Mouse (Mus musculus): ENCODE results near the gene Zfp12. TPM values are rescaled to one million over a fixed set of nuclear protein-coding genes. Genes with fewer than 3 reads are reported as not detected.

The Zfp12 gene
- total and polyA plus RNA-seq, 2 experiments: 4.6 to 6.4 TPM

DNA sequence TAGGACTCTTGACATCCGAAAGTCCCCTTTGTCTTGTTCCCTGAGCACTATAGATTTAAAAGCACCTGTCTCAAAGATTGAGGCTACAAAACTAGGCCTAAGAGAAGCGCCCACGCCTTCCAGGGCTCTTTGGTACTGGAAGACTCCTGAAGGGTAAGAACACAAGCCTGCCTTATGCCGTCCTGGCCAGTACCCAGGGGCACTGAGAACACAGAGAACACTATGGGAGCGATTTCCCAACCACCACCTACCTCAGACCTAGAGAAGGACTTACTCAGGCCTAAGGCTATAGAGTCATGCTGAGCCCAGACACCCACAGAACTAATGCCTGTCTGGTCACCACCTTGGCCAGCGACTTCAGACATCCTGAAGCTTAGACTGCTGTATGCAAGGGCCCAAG lies 31.8 kb downstream of the Zfp12 start:
- no peak overlapping the region for H3K27ac ChIP-seq (replicated peaks; ENCODE audit: insufficient read depth, low read depth, low read length)
- no peaks in the 10 kb centered on the region for H3K27me3 ChIP-seq (ENCODE audit: control insufficient read depth, insufficient read depth, low read length)
- TF ChIP-seq POLR2A (IDR thresholded peaks at IDR 0.05; ENCODE audit: extremely low read depth, insufficient read depth, low read length): no peak
- no peak for TF ChIP-seq CTCF (IDR thresholded peaks at IDR 0.05; ENCODE audit: low read depth, low read length)
- DNase-seq (ENCODE audit: extremely low read depth, low read depth, low spot score): no peak
- peaks cover 6% of the 10 kb centered on the region for H3K4me1 ChIP-seq (ENCODE audit: control insufficient read depth, insufficient read depth, low read length)
- H3K4me3 ChIP-seq (ENCODE audit: insufficient read depth, low read depth, low read length): no peak overlapping the region
- WGBS: 93% methylated on average over 6 of the region's 6 CpGs
- no peaks in the 10 kb centered on the region for H3K79me2 ChIP-seq (ENCODE audit: control insufficient read depth, insufficient read depth, low read length)
- no peak overlapping the region for H3K9ac ChIP-seq (ENCODE audit: low read depth, low read length)
- H3K36me3 ChIP-seq (ENCODE audit: control insufficient read depth, insufficient read depth, low read length): no peaks in the 10 kb centered on the region

GRCm38 (mm10) chr5:143268985-143269362 lies 34.0 kb downstream of the Zfp12 start:
- Histone ChIP-seq H3K9ac (ENCODE audit: low read depth, low read length) (peak overlapping the region; percentile 94), H3K36me3 (ENCODE audit: control insufficient read depth, insufficient read depth, low read length) (no peaks in the 10 kb centered on the region), H3K4me1 (ENCODE audit: control insufficient read depth, insufficient read depth, low read length) (peaks cover 6% of the 10 kb centered on the region), H3K27me3 (ENCODE audit: control insufficient read depth, insufficient read depth, low read length) (no peaks in the 10 kb centered on the region), H3K79me2 (ENCODE audit: control insufficient read depth, insufficient read depth, low read length) (no peaks in the 10 kb centered on the region), H3K4me3 (ENCODE audit: insufficient read depth, low read depth, low read length) (peak overlapping the region; percentile 91; the same call in 1 of the 2 replicates), H3K27ac (replicated peaks; ENCODE audit: insufficient read depth, low read depth, low read length) (no peak overlapping the region)
- TF ChIP-seq POLR2A (IDR thresholded peaks at IDR 0.05; ENCODE audit: extremely low read depth, insufficient read depth, low read length): no peak
- no peak for TF ChIP-seq CTCF (IDR thresholded peaks at IDR 0.05; ENCODE audit: low read depth, low read length)
- no peak for DNase-seq (ENCODE audit: extremely low read depth, low read depth, low spot score)
- WGBS: 44% methylated on average over 8 of the region's 8 CpGs

DNA sequence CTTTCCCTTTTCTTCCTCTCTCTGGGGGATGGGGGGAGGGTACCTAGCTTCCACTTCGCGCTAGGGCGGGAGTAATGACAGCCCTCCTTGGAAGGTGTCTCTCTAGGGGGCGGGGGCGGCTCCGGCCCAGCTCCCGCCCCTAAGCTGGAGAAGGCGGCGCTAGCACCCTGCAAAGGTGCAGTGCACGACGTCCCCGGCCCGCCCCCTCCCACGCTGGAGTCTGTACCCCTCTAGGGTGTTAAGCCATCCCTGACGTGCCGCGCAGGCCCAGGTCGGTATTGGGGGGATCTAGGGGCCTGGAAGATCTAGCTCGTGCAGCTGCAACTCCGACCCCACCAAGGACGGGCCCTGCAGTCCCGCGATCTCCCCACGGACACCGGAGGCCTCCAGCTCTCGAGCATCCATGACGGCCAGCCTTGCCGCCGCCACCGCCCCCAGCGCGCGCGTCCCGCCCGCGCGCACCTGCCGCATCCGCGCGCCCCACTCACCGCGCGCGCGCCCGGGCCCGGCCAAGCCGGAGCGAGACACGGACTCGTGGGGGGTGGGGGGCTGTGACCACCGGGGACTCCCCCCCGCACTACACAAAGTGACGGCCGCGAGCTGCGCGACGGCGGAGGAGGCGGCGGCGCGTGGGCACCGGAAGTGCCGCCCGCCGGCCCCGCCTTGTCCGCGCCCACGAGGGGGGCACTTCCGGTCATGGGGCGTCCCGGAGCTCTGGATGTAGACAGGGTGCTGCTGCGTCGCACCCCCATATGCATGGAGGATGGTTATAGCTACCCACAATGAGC lies 34.6 kb downstream of the Zfp12 start, which contains the start of gene Zfp316:
Gene Zfp316 (minus strand): TSS at position 660 of the 788 bp plus-strand sequence.
- Histone ChIP-seq H3K79me2 (ENCODE audit: control insufficient read depth, insufficient read depth, low read length) (no peaks in the 10 kb centered on the region), H3K4me1 (ENCODE audit: control insufficient read depth, insufficient read depth, low read length) (peaks cover 6% of the 10 kb centered on the region), H3K9ac (ENCODE audit: low read depth, low read length) (peak within 1 kb of the TSS; percentile 94), H3K27ac (replicated peaks; ENCODE audit: insufficient read depth, low read depth, low read length) (no peak within 1 kb of the TSS), H3K4me3 (ENCODE audit: insufficient read depth, low read depth, low read length) (peak within 1 kb of the TSS; percentile 91), H3K36me3 (ENCODE audit: control insufficient read depth, insufficient read depth, low read length) (no peaks in the 10 kb centered on the region), H3K27me3 (ENCODE audit: control insufficient read depth, insufficient read depth, low read length) (no peaks in the 10 kb centered on the region)
- under 1% methylated on average over 79 of the region's 79 CpGs for WGBS
- TF ChIP-seq CTCF (IDR thresholded peaks at IDR 0.05; ENCODE audit: low read depth, low read length): no peak
- peak; percentile 50; the same call in 1 of the 2 replicates for TF ChIP-seq POLR2A (IDR thresholded peaks at IDR 0.05; ENCODE audit: extremely low read depth, insufficient read depth, low read length)
- DNase-seq (ENCODE audit: extremely low read depth, low read depth, low spot score): peak; percentile 7

GRCm38 (mm10) chr5:143270151-143270519 lies 35.2 kb downstream of the Zfp12 start:
- Histone ChIP-seq H3K9ac (ENCODE audit: low read depth, low read length) (peak overlapping the region; percentile 94), H3K27ac (replicated peaks; ENCODE audit: insufficient read depth, low read depth, low read length) (no peak overlapping the region), H3K27me3 (ENCODE audit: control insufficient read depth, insufficient read depth, low read length) (no peaks in the 10 kb centered on the region), H3K4me1 (ENCODE audit: control insufficient read depth, insufficient read depth, low read length) (peaks cover 6% of the 10 kb centered on the region), H3K36me3 (ENCODE audit: control insufficient read depth, insufficient read depth, low read length) (no peaks in the 10 kb centered on the region), H3K4me3 (ENCODE audit: insufficient read depth, low read depth, low read length) (peak overlapping the region; percentile 91), H3K79me2 (ENCODE audit: control insufficient read depth, insufficient read depth, low read length) (no peaks in the 10 kb centered on the region)
- peak; percentile 18 for DNase-seq (ENCODE audit: extremely low read depth, low read depth, low spot score)
- WGBS: 2% methylated on average over 12 of the region's 12 CpGs
- TF ChIP-seq POLR2A (IDR thresholded peaks at IDR 0.05; ENCODE audit: extremely low read depth, insufficient read depth, low read length) (no peak), CTCF (IDR thresholded peaks at IDR 0.05; ENCODE audit: low read depth, low read length) (no peak)

GRCm38 (mm10) chr5:143271642-143272041 lies 36.7 kb downstream of the Zfp12 start:
- Histone ChIP-seq H3K9ac (ENCODE audit: low read depth, low read length) (no peak overlapping the region), H3K27ac (replicated peaks; ENCODE audit: insufficient read depth, low read depth, low read length) (no peak overlapping the region), H3K79me2 (ENCODE audit: control insufficient read depth, insufficient read depth, low read length) (no peaks in the 10 kb centered on the region), H3K27me3 (ENCODE audit: control insufficient read depth, insufficient read depth, low read length) (no peaks in the 10 kb centered on the region), H3K4me1 (ENCODE audit: control insufficient read depth, insufficient read depth, low read length) (peaks cover 6% of the 10 kb centered on the region), H3K36me3 (ENCODE audit: control insufficient read depth, insufficient read depth, low read length) (no peaks in the 10 kb centered on the region), H3K4me3 (ENCODE audit: insufficient read depth, low read depth, low read length) (no peak overlapping the region)
- 91% methylated on average over 6 of the region's 6 CpGs for WGBS
- no peak for DNase-seq (ENCODE audit: extremely low read depth, low read depth, low spot score)
- TF ChIP-seq CTCF (IDR thresholded peaks at IDR 0.05; ENCODE audit: low read depth, low read length): no peak
- no peak for TF ChIP-seq POLR2A (IDR thresholded peaks at IDR 0.05; ENCODE audit: extremely low read depth, insufficient read depth, low read length)

GRCm38 (mm10) chr5:143272108-143272507 lies 37.1 kb downstream of the Zfp12 start:
- TF ChIP-seq CTCF (IDR thresholded peaks at IDR 0.05; ENCODE audit: low read depth, low read length) (no peak), POLR2A (IDR thresholded peaks at IDR 0.05; ENCODE audit: extremely low read depth, insufficient read depth, low read length) (no peak)
- Histone ChIP-seq H3K4me1 (ENCODE audit: control insufficient read depth, insufficient read depth, low read length) (peaks cover 6% of the 10 kb centered on the region), H3K4me3 (ENCODE audit: insufficient read depth, low read depth, low read length) (no peak overlapping the region), H3K36me3 (ENCODE audit: control insufficient read depth, insufficient read depth, low read length) (no peaks in the 10 kb centered on the region), H3K27ac (replicated peaks; ENCODE audit: insufficient read depth, low read depth, low read length) (no peak overlapping the region), H3K79me2 (ENCODE audit: control insufficient read depth, insufficient read depth, low read length) (no peaks in the 10 kb centered on the region), H3K27me3 (ENCODE audit: control insufficient read depth, insufficient read depth, low read length) (no peaks in the 10 kb centered on the region), H3K9ac (ENCODE audit: low read depth, low read length) (no peak overlapping the region)
- 71% methylated on average over 3 of the region's 3 CpGs for WGBS
- no peak for DNase-seq (ENCODE audit: extremely low read depth, low read depth, low spot score)

Measured in liver, adult 2 months (tissue).